Mouse (Mus musculus): Measurements from ENCODE around the gene Nacc1. TPM values are rescaled to one million over a fixed set of nuclear protein-coding genes. Genes with fewer than 3 reads are reported as not detected.

The Nacc1 gene
- polyA plus RNA-seq, 1 experiment from 2014 or later, result 16.9 TPM

Other genes with a start within 250 kb of the Nacc1 start
- gene Ier2, start 25.0 kb downstream of the Nacc1 start, polyA plus RNA-seq (2016; fragmentation: Nextera tagmentation; extraction: Ambion mirVana), result 134 and 144 TPM in 2 replicates
- 63.4 and 66.9 TPM in 2 replicates for gene Trmt1, start 1.6 kb downstream of the Nacc1 start, polyA plus RNA-seq (2016; fragmentation: Nextera tagmentation; extraction: Ambion mirVana)
- 3.7 and 4.7 TPM in 2 replicates for gene Lyl1, start 13.6 kb upstream of the Nacc1 start, polyA plus RNA-seq (2016; fragmentation: Nextera tagmentation; extraction: Ambion mirVana)
- 9.7 and 11.8 TPM in 2 replicates for gene G430095P16Rik, start 35.1 kb upstream of the Nacc1 start, polyA plus RNA-seq (2016; fragmentation: Nextera tagmentation; extraction: Ambion mirVana)
- 14.5 and 18.1 TPM in 2 replicates for gene Nfix, start 112.5 kb upstream of the Nacc1 start, polyA plus RNA-seq (2016; fragmentation: Nextera tagmentation; extraction: Ambion mirVana)
- 4.1 and 5.1 TPM in 2 replicates for gene Dand5, start 135.0 kb upstream of the Nacc1 start, polyA plus RNA-seq (2016; fragmentation: Nextera tagmentation; extraction: Ambion mirVana)
- 46.5 and 48.6 TPM in 2 replicates for gene Gadd45gip1, start 143.7 kb upstream of the Nacc1 start, polyA plus RNA-seq (2016; fragmentation: Nextera tagmentation; extraction: Ambion mirVana)
- 104 and 109 TPM in 2 replicates for gene Rad23a, start 152.8 kb upstream of the Nacc1 start, polyA plus RNA-seq (2016; fragmentation: Nextera tagmentation; extraction: Ambion mirVana)
- 764 and 842 TPM in 2 replicates for gene Calr, start 159.1 kb upstream of the Nacc1 start, polyA plus RNA-seq (2016; fragmentation: Nextera tagmentation; extraction: Ambion mirVana)
- 109 and 114 TPM in 2 replicates for gene Farsa, start 169.1 kb upstream of the Nacc1 start, polyA plus RNA-seq (2016; fragmentation: Nextera tagmentation; extraction: Ambion mirVana)
- 86.5 and 88.8 TPM in 2 replicates for gene Syce2, start 184.2 kb upstream of the Nacc1 start, polyA plus RNA-seq (2016; fragmentation: Nextera tagmentation; extraction: Ambion mirVana)
- gene Gcdh, start 206.1 kb upstream of the Nacc1 start, polyA plus RNA-seq (2016; fragmentation: Nextera tagmentation; extraction: Ambion mirVana), result 42.8 and 44.9 TPM in 2 replicates
- gene Klf1, start 214.1 kb upstream of the Nacc1 start, polyA plus RNA-seq (2016; fragmentation: Nextera tagmentation; extraction: Ambion mirVana), result 4.3 and 5.1 TPM in 2 replicates
- 12.8 and 14.0 TPM in 2 replicates for gene Dnase2a, start 220.7 kb upstream of the Nacc1 start, polyA plus RNA-seq (2016; fragmentation: Nextera tagmentation; extraction: Ambion mirVana)
- gene Mast1, start 249.5 kb upstream of the Nacc1 start, polyA plus RNA-seq (2016; fragmentation: Nextera tagmentation; extraction: Ambion mirVana), result 0.33 and 0.60 TPM in 2 replicates

Data from limb, embryonic 12.5 days (tissue).